Mouse (Mus musculus) limb, embryonic 12.5 days (tissue): Measurements from ENCODE around the gene Ltb4r2. TPM values are rescaled to one million over a fixed set of nuclear protein-coding genes. Genes with fewer than 3 reads are reported as not detected.

Experiments used
- ATAC-seq: fragments of 200-750 bp; cut with Nextera tagmentation; 2 replicates; pipeline ENCODE4 v1.8.0; 2017; ENCODE audit warnings: low read depth, moderate TSS enrichment; ENCODE audit not compliant: insufficient number of reproducible peaks, insufficient read depth, low FRiP score, low TSS enrichment
- H3K27ac ChIP-seq: fragments of 300-500 bp; sonication (generic); 2 replicates; pipeline ENCODE4 v1.5.1; 2016; ENCODE audit warnings: mild to moderate bottlenecking, moderate library complexity
- H3K27me3 ChIP-seq: fragments of 300-500 bp; sonication (generic); 2 replicates; pipeline ENCODE4 v1.6.1; 2016; ENCODE audit warnings: mild to moderate bottlenecking, moderate library complexity
- H3K36me3 ChIP-seq: fragments of 300-500 bp; sonication (generic); 2 replicates; pipeline ENCODE4 v1.6.1; 2016; ENCODE audit warnings: mild to moderate bottlenecking, moderate library complexity
- H3K4me1 ChIP-seq: fragments of 300-500 bp; sonication (generic); replicated peaks from 2 replicates; pipeline ENCODE4 v1.6.1; 2016
- H3K4me2 ChIP-seq: fragments of 300-500 bp; sonication (generic); 2 replicates; pipeline ENCODE4 v1.6.1; 2016; ENCODE audit warnings: mild to moderate bottlenecking, moderate library complexity
- H3K4me3 ChIP-seq: fragments of 300-500 bp; sonication (generic); replicated peaks from 2 replicates; pipeline ENCODE4 v1.5.1; 2016; ENCODE audit warnings: mild to moderate bottlenecking
- H3K9ac ChIP-seq: fragments of 300-500 bp; sonication (generic); replicated peaks from 2 replicates; pipeline ENCODE4 v1.6.1; 2016; ENCODE audit warnings: mild to moderate bottlenecking, moderate library complexity
- H3K9me3 ChIP-seq: fragments of 300-500 bp; sonication (generic); 2 replicates; pipeline ENCODE4 v1.6.1; 2016; ENCODE audit warnings: mild to moderate bottlenecking, moderate library complexity
- WGBS: fragments of 180-500 bp; shearing (Covaris S2); methylation state at CpG from one replicate; pipeline ENCODE4 v1.1.7; 2016; 5-methylcytosine and 5-hydroxymethylcytosine counted together
- polyA plus RNA-seq: library from polyadenylated mRNA; unstranded; fragments of >200 nt; fragmentation: Nextera tagmentation; extraction: Ambion mirVana; gene quantifications from 2 replicates; pipeline ENCODE4 v1.2.1, GENCODE M21; 2016

Ltb4r2 gene
- polyA plus RNA-seq, 1 experiment from 2014 or later, result 0.73 TPM

DNA sequence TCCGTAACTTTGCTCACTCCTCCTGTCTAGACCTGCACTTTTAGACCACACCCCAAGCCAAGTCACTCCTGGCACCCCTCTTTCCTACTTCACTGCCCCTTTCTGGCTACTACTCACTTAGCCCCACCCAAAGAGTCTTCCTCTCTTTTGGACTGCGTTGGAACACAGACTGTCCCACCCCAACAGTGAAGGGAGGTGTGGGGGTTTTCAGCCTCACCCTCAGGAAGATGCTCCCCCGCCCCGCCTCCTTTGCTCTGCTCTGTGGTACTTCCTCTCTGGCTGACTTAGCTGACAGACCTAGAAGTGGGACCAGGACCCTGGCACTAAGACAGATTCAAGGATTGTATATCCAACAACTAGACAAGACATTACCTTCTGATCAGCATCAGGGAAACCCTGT lies 4.5 kb downstream of the Ltb4r2 start, which contains the start of gene Ltb4r1:
Gene Ltb4r1 (plus strand): TSS at position 267 of the 400 bp plus-strand sequence.
- Histone ChIP-seq H3K9ac (no peak within 1 kb of the TSS), H3K4me2 (no peak within 1 kb of the TSS), H3K4me1 (peaks cover 27% of the 10 kb centered on the region), H3K27ac (no peak within 1 kb of the TSS), H3K4me3 (no peak within 1 kb of the TSS), H3K27me3 (peaks cover 83% of the 10 kb centered on the region), H3K9me3 (no peaks in the 10 kb centered on the region), H3K36me3 (no peaks in the 10 kb centered on the region)
- no peak for ATAC-seq
- 70% methylated on average over 4 of the region's 4 CpGs for WGBS

GRCm38 (mm10) chr14:55767519-55768414 lies 6.5 kb downstream of the Ltb4r2 start:
- H3K4me3 ChIP-seq, result peak overlapping the region; percentile 43
- H3K27ac ChIP-seq, result no peak overlapping the region
- 14% methylated on average over 52 of the region's 52 CpGs for WGBS
- no peaks in the 10 kb centered on the region for H3K36me3 ChIP-seq
- H3K9ac ChIP-seq, result peak overlapping the region; percentile 63
- no peaks in the 10 kb centered on the region for H3K9me3 ChIP-seq
- peaks cover 13% of the 10 kb centered on the region for H3K4me1 ChIP-seq
- ATAC-seq, result peak; percentile 43; the same call in 1 of the 2 replicates
- H3K27me3 ChIP-seq, result peaks cover 65% of the 10 kb centered on the region
- peak overlapping the region; percentile 79 for H3K4me2 ChIP-seq

- H3K27me3 ChIP-seq, result peaks cover 57% of the 10 kb centered on the region
- ATAC-seq, result no peak
- H3K9ac ChIP-seq, result no peak overlapping the region
- H3K4me1 ChIP-seq, result peaks cover 12% of the 10 kb centered on the region; the same call in 1 of the 2 replicates
- H3K4me2 ChIP-seq, result no peak overlapping the region
- H3K36me3 ChIP-seq, result no peaks in the 10 kb centered on the region
- H3K4me3 ChIP-seq, result no peak overlapping the region
- WGBS, result 86% methylated on average over 6 of the region's 6 CpGs
- H3K9me3 ChIP-seq, result no peaks in the 10 kb centered on the region
- H3K27ac ChIP-seq, result no peak overlapping the region
Observed at GRCm38 (mm10) chr14:55768555-55768954, 7.3 kb downstream of the Ltb4r2 start.

DNA sequence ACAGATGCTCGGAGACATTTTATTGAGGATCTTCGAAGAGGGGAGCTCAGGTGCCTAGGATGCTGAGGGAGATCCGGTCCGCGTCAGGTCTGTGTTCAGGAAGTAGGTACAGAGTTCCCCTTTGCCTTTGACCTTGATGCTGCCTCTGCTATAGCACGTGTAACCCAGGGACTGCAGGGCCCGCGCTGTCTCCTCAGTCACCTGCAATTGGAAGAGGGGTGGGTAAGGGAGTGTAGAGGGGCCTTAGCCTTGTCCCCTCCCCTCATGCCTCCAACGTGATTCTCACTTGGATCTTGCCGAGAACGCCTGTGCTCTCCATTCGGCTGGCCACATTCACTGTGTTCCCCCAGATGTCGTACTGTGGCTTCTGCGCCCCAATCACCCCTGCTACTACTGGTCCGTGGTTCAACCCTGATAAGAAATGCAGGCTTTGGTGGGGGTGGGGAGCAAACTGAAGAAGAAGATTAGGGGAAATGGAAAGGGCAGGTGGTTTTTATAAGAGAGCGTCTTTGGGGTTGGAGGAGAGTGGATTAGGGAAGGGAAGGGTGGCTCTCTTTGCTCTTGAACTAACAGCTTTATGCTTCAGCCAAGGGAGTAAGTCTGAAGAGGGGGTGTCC lies 8.0 kb downstream of the Ltb4r2 start:
- Histone ChIP-seq H3K4me2 (no peak overlapping the region), H3K9me3 (no peaks in the 10 kb centered on the region), H3K36me3 (no peaks in the 10 kb centered on the region), H3K27ac (no peak overlapping the region), H3K9ac (no peak overlapping the region), H3K4me3 (no peak overlapping the region), H3K27me3 (peaks cover 52% of the 10 kb centered on the region), H3K4me1 (peaks cover 12% of the 10 kb centered on the region; the same call in 1 of the 2 replicates)
- 70% methylated on average over 16 of the region's 16 CpGs for WGBS
- no peak for ATAC-seq

DNA sequence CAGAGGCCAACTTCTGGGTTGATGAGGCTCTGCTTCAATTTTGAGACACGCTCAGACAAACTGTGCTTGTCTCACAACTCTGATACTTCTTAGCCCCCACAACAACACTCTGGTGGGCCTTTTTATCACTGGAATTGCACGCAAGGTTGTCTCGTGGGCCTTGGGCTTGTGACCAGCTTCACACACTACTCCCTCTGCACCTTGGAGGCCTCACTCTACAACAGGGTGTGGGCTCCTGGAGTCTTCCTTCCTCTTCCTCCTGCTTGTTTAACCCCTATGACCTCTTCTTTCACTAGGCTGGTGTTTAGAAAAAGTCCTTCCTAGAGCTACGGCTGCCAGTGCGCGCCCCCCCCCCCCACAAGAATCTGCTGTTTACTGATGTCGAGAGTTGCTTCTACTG lies 15.5 kb downstream of the Ltb4r2 start:
- no peaks in the 10 kb centered on the region for H3K9me3 ChIP-seq
- no peak overlapping the region for H3K4me3 ChIP-seq
- 75% methylated on average over 7 of the region's 7 CpGs for WGBS
- no peak overlapping the region for H3K27ac ChIP-seq
- peaks cover 3% of the 10 kb centered on the region; the same call in 1 of the 2 replicates for H3K27me3 ChIP-seq
- peaks cover 4% of the 10 kb centered on the region for H3K4me1 ChIP-seq
- peaks cover 23% of the 10 kb centered on the region for H3K36me3 ChIP-seq
- no peak overlapping the region for H3K9ac ChIP-seq
- no peak for ATAC-seq
- no peak overlapping the region for H3K4me2 ChIP-seq

DNA sequence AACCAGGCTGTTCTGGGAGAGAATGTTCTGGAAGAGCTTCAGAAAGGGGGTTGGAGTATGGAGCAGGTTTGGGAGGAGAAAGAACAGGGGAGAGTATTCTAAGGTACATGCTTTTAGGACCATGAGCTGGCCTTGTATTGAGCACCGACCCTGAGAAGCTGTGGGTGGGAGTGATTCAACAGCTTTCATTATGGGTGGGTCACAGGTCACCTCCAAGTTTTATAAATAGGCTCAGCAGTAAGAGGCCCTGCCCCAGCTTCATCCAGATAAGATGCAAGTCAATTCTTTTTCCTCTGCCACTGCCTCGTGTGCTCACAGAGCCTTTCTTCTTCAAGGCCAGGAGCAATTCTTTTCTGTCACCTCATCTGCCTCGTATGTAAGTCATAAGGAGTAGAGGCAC lies 15.9 kb downstream of the Ltb4r2 start:
- no peak overlapping the region for H3K4me2 ChIP-seq
- no peak overlapping the region for H3K9ac ChIP-seq
- 36% methylated on average over 3 of the region's 3 CpGs for WGBS
- peaks cover 7% of the 10 kb centered on the region; the same call in 1 of the 2 replicates for H3K27me3 ChIP-seq
- no peak for ATAC-seq
- H3K27ac ChIP-seq, result no peak overlapping the region
- no peak overlapping the region for H3K4me3 ChIP-seq
- peaks cover 23% of the 10 kb centered on the region for H3K36me3 ChIP-seq
- no peaks in the 10 kb centered on the region for H3K9me3 ChIP-seq
- peaks cover 9% of the 10 kb centered on the region for H3K4me1 ChIP-seq

GRCm38 (mm10) chr14:55777806-55778205 lies 16.6 kb downstream of the Ltb4r2 start:
- peaks cover 13% of the 10 kb centered on the region; the same call in 1 of the 2 replicates for H3K27me3 ChIP-seq
- no peaks in the 10 kb centered on the region for H3K9me3 ChIP-seq
- ATAC-seq, result no peak
- H3K4me3 ChIP-seq, result no peak overlapping the region
- peaks cover 23% of the 10 kb centered on the region for H3K36me3 ChIP-seq
- no peak overlapping the region for H3K27ac ChIP-seq
- H3K4me1 ChIP-seq, result peaks cover 15% of the 10 kb centered on the region
- 95% methylated on average over 11 of the region's 11 CpGs for WGBS
- no peak overlapping the region for H3K9ac ChIP-seq
- no peak overlapping the region for H3K4me2 ChIP-seq

DNA sequence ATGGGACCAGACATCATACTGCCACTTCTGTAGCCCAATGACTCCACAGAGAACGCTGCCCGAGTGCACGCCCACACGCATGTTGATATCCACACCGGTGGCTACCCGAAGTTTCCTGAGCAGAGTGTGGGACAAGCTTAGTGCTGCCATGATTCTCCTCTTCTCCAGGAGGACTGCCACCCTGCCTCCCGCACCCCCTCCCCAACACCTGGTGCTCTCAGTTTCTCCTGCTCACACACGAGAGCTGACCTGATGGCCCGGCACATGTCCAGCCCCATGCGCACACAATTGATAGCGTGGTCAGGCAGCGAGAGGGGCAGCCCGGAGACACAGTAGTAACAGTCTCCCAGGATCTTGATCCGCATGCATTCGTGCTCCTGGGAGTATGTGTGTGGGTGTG lies 17.5 kb downstream of the Ltb4r2 start:
- Histone ChIP-seq H3K27ac (no peak overlapping the region), H3K4me3 (no peak overlapping the region), H3K4me1 (peaks cover 19% of the 10 kb centered on the region), H3K9me3 (no peaks in the 10 kb centered on the region), H3K27me3 (peaks cover 17% of the 10 kb centered on the region; the same call in 1 of the 2 replicates), H3K36me3 (peaks cover 23% of the 10 kb centered on the region), H3K4me2 (no peak overlapping the region), H3K9ac (no peak overlapping the region)
- WGBS, result 88% methylated on average over 15 of the region's 15 CpGs
- ATAC-seq, result no peak

- peaks cover 25% of the 10 kb centered on the region for H3K27me3 ChIP-seq
- no peak for ATAC-seq
- H3K4me1 ChIP-seq, result peaks cover 27% of the 10 kb centered on the region
- H3K27ac ChIP-seq, result no peak overlapping the region
- H3K4me2 ChIP-seq, result no peak overlapping the region
- H3K9ac ChIP-seq, result no peak overlapping the region
- H3K9me3 ChIP-seq, result no peaks in the 10 kb centered on the region
- peaks cover 23% of the 10 kb centered on the region for H3K36me3 ChIP-seq
- H3K4me3 ChIP-seq, result no peak overlapping the region
- 68% methylated on average over 16 of the region's 16 CpGs for WGBS
Observed at GRCm38 (mm10) chr14:55779656-55780055, 18.4 kb downstream of the Ltb4r2 start.

- H3K4me2 ChIP-seq, result no peak overlapping the region
- H3K27me3 ChIP-seq, result peaks cover 36% of the 10 kb centered on the region
- H3K27ac ChIP-seq, result 0 out of 2 replicates have a peak overlapping the region, but pooled peaks have one; percentile 4
- 82% methylated on average over 11 of the region's 11 CpGs for WGBS
- peaks cover 26% of the 10 kb centered on the region for H3K36me3 ChIP-seq
- H3K9ac ChIP-seq, result no peak overlapping the region
- H3K9me3 ChIP-seq, result no peaks in the 10 kb centered on the region
- H3K4me3 ChIP-seq, result no peak overlapping the region
- peaks cover 27% of the 10 kb centered on the region for H3K4me1 ChIP-seq
- no peak for ATAC-seq
Observed at GRCm38 (mm10) chr14:55780736-55781135, 19.5 kb downstream of the Ltb4r2 start.

DNA sequence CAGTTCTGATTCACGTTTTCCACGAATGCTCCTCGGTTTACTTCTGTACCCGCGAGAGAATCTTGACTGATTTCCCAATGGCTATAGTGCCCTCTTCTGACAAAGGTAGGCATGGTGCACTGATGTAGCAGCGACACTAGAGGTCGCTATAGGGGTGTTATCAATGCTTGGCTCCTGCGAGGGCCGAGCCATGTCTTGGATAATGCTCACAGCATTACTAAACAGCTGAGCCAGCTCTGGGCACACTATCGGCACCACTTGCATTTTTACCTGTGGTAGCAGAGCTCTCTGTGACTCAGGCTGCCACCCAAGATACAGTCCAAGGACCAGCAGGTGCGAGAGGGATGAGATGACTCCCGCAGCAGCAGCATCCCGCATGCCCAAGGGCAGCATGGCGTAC lies 20.1 kb downstream of the Ltb4r2 start:
- Histone ChIP-seq H3K27ac (peak overlapping the region; percentile 4; the same call in 1 of the 2 replicates), H3K9me3 (no peaks in the 10 kb centered on the region), H3K9ac (no peak overlapping the region; the same call in 1 of the 2 replicates), H3K36me3 (peaks cover 28% of the 10 kb centered on the region), H3K4me1 (peaks cover 27% of the 10 kb centered on the region), H3K27me3 (peaks cover 42% of the 10 kb centered on the region), H3K4me2 (peak overlapping the region; percentile 78), H3K4me3 (peak overlapping the region; percentile 26)
- WGBS, result 19% methylated on average over 14 of the region's 14 CpGs
- ATAC-seq, result peak; percentile 27; the same call in 1 of the 2 replicates
